Mouse (Mus musculus): Measurements from ENCODE around the gene Psmb9.

DNA sequence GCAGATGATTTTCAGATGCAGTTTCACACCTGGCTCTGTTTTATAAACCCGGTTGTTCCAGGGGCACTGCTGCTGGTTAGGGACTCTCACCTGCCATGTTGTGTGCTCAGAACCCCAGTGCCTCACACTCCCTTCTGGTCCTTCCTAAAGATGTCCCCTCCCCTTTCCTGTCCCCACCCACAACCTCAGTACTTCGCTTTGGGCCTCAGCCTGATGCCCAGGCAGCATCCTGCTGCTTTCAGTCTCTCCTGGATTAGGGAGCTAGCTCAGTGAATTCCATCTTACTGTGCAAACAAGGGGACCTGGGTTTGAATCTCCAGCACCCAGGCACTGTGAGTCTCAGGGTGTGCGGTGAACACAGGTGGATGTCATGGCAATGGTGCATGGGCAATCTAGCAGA is 19.9 kb upstream of the Psmb9 start:
- TF ChIP-seq CTCF (IDR thresholded peaks at IDR 0.05; ENCODE audit: borderline replicate concordance, control insufficient read depth, extremely low read depth, insufficient read depth, low read length, poor library complexity): no peak
- no peak for TF ChIP-seq POLR2A (IDR thresholded peaks at IDR 0.05; ENCODE audit: control insufficient read depth, extremely low read depth, insufficient read depth, low read length, poor library complexity)
